Mouse (Mus musculus) liver, adult (tissue): ENCODE results near the gene Ppp6r3.

Experiments
- GATA4 ChIP-seq: IDR thresholded peaks from 2 replicates; pipeline ENCODE4 v1.6.1; 2014; ENCODE audit warnings: mild to moderate bottlenecking, low read length; ENCODE audit not compliant: insufficient replicate concordance

Ppp6r3 gene

DNA sequence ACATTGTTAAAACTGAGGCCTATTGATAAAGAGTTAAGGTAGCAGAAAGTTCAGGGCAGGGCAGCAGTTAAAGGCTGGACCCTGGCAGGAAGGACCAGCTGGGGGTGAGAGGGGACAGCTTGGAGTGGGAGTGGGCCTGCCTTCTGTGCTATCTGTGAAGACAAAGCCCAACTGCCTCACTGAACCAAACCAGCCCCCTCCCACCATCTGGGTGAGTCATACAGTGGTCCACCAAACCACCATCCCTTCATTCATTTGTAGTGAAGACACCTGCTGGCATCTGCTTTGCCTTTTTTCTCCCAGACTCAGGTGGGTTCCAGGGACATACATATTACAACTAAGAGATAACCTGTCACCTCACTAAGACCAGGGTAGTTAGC is 2.4 kb upstream of the Ppp6r3 start:
- TF ChIP-seq GATA4: no peak

DNA sequence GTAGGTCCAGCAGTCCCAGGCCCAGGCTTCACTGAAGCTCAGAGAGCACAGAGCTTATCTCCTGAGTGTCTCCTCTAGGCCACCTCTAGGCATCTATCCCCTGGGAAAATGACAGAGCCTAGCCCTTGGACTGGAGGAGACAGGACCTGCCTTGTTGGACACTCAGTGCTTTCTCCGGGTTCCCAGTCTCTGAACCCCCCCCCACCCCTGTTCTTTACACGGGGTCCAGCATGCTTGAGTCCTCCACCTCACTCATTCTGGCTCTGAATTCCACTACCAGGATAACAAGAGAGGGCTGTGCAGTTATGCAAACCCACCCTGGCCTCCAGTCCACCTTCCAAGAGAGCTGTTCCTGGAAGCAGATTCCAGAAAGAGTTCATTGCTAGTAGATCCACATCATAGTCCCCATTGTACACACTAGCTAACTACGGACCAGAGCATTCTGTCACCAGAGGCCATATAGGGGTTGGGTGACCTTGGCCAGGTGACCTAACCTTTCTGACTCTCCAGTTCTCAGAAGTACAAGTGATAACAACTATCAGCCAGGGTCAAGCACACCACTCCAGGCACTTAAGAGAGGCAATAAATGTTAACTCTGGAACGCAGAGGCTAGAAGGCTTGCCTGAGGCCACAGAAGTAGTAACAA is 1.8 kb upstream of the Ppp6r3 start:
- no peak for TF ChIP-seq GATA4

DNA sequence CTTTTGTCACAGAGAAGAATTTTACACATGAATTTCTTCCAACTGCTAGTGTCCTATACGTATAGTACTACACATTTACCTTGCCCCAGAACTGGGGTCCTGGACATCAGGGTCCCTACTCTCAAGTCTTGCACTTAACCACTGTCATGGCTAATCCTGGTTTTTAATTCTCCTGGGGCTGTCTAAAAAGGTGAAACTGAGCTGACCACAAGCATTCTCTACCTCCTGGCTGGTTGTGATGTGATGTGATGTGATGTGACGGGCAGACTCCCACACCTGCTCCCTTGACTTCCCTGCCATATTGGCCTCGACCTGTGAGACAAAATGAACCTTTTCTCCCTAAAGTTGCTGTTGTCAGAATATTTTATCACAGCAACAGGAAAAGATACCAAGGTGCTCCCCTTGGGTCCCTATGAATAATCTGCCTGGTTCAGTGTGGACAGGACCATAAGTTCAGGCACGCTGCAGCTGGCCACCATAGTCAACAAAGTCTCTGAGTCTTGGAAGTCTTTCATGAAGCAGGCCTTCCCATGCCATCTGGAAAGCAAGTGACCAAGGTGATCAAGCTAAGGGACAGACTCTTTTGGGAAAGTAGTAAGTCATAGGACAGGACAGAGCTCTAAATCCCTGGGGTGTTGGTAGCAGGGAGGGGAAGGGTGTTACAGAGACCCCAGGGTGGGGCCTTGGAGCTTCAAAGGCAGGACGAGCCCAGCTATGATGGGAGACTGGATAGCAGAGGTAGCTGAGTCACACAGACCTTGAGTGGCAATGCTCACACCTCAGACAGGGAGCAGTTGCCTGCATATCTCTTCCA is 1.1 kb upstream of the Ppp6r3 start:
- TF ChIP-seq GATA4: no peak

DNA sequence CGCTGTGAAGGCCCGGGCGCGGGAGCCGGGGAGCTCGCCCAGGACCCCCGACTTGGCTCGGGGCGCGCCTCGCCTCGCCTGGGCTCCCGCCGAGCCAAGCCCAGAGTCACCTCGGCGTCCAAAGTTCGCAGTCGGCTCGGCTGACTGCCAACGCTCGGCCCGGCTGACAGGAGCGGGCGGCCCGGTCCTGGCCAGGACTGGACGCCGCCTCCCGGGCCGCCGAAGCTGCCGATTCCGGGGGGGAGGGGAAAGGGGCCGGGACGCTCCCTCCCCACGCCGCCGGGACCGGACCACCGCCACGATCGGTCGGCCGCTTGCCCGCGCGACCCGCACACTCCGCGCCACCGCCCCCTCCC is 295 bp downstream of the Ppp6r3 start:
- no peak for TF ChIP-seq GATA4

DNA sequence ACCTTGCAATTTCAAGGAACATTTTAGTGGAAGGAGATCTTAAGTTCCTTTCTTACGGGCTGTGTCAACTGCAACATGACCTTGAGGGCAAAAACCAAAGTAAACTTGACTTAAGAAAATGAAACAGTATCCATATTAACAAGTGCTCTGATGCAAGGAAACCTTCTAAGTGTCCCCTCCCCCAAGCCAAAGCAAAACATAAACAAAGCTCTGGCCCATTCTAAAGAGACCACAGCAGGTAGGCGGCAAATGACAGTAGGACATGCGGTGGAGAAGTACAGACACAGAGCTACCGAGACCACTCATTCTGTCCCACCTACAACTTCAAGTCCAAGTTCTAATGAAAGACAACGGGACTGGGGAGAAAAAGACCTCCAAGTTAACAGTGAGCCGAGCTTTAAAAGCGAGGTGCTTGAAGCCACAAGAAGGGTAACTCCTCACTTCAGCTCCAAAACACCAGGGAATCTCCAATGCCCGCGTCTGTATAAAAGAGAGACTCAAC is 905 bp downstream of the Ppp6r3 start:
- TF ChIP-seq GATA4: no peak

DNA sequence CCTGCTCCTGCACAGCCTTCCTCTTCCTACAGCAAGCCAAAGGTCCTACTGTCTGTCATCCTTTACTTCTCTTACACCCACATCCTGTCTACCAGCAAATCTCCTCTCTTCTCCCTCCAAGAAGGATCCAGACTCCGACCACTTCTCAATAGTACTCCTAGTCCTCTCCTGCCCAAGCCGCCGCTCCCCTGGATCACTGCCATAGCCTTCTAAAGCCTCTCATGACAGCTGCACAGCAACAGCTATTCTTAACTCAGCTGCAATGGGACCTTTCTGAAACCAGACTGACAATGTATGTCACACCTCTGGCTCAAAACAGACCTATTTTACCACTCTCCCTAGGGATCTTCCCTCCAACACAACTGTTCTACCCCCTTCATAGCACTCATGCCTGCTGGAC is 11.2 kb downstream of the Ppp6r3 start:
- no peak for TF ChIP-seq GATA4

DNA sequence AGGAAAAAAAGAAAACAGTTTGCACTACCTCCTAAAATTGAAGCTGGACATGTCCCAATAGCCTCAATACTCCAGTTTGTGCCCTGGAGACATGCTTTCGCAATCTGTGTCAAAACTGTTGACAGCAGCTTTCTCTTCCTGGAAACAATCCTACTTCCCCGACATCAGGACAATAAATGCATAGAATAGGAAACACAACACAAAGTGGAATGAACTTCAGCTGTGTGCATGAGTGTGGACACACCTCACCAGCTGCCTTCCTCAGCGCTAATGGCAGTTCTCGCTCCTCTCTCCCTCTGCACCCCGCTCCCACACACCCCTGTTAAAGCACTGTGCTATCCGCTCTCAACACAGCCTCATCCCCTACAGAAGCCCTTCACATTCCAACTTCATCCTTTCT is 12.8 kb downstream of the Ppp6r3 start:
- no peak for TF ChIP-seq GATA4

DNA sequence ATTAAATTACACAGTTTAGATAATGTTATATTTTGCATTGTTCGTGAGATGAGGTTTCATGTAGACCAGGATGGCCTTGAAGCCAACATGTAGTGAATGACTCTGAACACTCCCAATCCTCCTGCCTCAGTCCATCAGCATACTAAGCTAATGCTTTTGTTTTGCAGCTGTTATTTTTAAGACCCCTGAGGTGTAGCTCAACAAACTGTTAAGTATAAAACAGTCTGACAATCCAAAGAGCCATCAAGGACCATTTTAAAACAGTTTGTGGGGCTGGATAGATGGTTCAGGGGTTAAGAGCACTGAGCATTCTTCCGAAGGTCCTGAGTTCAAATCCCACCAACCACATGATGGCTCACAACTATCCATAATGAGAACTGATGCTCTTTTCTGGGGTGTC is 13.3 kb downstream of the Ppp6r3 start:
- no peak for TF ChIP-seq GATA4

DNA sequence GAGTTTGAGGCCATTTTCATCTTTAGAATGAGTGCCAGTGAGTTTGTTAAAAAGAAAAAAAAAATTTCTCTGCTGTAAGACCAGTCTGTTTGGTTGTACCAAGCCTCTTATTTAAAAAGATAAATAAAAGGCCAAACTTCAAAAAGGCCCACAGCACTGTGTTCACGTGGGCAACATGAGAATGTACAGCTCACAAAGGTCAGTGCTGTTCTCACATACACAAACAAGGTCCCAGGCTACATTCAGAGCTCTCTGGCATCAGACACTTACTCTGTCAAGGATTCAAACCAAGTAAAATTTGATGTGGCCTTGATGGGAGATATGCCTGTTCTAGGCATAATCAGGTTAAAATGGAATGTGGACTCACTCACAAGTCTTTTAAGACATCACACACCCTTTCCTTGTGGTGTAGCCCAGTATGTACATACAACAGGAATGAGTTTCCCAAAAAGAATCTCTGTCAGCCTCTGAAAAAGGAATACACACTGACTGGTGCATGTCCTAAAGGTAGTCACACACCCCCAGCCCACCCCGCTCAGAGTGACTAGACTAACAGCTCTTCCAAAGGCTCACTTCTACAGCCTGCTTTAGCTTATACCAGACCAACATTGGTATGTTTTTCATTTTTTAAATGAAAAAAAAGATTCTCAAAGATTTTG is 19.3 kb downstream of the Ppp6r3 start:
- TF ChIP-seq GATA4: no peak

DNA sequence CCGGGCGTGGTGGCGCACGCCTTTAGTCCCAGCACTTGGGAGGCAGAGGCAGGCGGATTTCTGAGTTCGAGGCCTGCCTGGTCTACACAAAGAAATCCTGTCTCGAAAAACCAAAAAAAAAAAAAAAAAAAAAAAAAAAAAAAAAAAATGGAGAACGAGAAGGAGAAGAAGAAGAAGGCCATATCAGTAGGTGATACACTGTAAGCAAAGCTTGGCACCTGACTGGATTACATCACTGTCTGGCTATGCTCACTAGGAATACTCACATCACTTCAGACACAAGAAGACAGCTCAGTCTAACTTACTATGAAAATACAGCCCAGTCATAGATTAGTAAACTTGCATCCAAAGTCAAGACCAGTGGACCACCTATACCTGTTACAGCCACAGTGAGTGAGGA is 20.8 kb downstream of the Ppp6r3 start:
- no peak for TF ChIP-seq GATA4

DNA sequence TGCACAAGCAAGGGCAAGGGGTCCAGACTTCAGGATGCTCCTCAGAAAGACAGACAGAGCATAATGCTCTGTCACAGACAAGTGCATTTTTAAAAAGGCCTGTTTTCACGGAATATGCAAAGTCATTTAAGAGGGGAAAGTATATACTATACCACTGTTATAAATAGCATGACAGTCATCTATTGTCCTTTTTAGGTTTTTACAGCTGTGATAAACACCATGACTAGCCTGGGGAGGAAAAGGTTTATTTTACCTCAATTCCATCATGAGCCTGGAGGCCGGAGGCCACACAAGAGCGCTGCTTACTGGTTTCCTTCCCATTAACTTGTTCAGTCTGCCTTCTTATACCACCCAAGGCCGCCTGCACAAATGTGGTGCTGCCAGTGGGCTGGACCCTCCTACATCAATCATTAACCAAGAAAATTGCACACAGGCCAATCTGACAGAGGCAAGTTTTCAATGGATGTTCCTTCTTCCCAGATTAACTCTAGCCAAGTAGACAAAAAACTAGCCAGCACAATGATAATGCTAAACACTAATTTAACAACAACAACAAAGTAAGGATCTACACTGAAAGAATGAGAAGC is 23.9 kb downstream of the Ppp6r3 start:
- TF ChIP-seq GATA4: no peak

DNA sequence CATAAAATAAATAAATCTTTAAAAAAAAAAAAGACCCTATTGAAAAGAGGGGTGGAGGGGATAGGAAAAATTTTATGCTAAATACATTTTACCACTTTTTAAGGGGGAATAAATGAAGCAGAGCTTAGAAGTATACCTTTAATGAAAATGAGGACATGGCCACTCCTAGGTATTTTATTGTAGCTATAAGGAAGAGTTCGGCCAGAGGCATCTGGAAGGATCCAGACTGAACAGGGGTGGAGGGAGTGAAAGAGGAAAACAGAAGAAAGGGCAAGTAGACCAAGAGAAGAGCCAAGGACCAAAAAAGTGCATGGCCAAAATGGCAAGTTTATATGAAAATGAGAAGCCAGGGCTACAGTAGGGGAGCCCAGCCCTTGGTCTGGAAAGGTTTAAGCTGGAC is 25.4 kb downstream of the Ppp6r3 start:
- TF ChIP-seq GATA4: no peak

DNA sequence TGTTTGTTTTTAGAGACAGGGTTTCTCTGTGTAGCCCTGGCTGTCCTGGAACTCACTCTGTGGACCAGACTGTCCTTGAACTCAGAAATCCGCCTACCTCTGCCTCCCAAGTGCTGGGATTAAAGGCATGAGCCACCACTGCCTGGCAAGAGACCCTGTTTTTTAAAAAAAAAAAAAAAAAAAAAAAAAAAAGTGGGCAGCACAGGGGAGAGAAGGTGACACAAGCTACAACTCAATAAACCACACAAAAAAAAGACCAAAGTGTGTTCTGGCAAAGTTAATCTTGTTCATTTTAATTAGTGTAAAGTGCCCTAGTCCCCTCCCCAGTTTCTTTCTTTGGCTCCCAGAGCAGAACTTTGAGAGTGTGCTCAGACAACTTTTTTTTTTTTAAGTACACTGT is 26.3 kb downstream of the Ppp6r3 start:
- no peak for TF ChIP-seq GATA4

DNA sequence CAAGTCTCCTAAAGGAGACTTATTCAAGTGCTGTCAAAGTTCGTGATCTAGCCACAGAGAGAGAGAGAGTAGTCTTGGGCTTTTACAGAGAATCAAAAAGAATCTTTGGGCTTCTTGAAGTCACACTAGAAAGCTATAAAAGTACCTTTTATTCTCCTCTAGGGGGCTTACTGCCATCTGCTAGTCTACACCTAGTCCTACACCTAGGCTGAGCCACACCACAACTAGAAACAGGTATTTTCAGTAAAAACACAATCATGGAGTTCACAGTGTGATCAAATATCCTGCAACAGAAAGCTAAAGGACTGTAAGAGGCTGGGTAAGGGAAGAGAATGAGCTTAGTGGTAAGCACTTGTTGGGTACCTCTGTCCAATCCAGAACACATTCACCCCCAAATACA is 27.2 kb downstream of the Ppp6r3 start:
- TF ChIP-seq GATA4: no peak

DNA sequence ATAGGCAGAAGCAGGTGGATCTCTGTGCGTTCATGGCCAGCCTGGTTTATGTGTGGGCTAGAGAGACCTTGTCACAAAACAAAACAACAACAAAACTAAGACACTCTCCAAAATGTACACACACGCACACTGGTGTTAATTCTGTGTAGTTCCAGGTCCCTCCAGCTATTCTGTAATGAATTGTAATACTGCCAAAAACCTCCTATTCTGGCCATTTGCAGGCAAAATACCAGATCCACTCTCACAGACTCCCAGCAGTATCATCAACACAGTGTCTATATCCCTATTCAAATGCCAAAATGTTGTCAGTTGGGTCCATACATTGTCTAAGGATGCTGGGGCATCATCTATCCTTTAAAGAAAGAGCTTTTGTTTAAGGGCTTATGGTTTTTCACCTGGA is 30.6 kb downstream of the Ppp6r3 start:
- TF ChIP-seq GATA4: no peak

DNA sequence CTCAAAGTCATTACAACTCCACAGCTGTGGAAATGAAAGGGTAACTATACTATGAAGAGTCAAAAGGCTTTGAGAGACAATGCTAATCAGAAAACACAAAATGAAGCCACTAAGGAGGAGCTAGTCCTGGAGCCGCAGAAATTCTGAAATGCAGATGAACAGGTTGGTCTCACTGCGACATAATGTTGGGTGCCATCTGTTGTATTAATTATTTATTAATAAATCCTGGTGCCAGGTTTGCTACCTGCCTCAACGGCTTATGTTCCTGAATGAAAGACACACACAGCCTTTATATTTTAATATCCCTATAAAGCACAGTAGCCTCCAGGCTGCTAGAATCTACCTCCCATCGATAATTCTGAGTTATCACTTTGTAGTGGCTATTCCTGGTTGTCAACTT is 33.0 kb downstream of the Ppp6r3 start:
- TF ChIP-seq GATA4: no peak
